Mouse (Mus musculus): ENCODE data around the gene Elane.

DNA sequence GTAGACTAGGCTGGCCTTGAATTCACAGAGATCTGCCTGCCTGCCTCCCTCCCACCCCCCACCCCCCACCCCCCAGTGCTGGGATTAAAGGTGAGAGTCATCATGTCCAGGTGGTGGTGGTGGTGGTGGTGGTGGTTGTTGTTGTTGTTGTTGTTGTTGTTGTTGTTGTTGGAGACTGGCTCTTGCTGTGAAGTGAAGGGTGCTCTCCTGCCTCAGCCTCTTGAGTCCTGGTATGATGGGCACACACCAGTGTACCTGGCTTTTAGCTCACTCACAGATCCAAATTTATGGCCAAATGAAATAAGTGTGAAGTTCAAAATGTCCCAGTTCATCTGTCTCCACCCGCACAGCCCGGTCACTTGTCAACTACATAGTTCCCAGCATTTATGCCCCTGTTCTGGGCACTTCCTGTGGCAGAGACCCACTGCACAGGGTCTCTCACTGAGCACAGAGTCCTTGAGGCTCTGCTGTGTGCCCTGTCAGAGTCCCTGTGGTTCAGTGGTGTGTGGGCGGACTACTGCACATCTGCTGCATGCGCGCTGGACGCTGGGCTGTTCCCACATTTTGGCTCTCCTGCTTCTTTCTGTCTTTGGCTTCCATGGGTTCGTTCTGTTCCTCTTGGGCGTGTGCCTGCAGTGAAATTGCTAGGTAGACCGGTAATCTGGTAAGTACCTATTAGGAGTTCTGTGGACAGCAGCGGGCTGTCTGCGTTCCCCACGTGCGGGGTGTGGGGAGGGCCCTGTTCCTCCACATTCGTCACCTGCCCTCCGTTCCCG, 48.9 kb downstream of the Elane start:
- TF ChIP-seq POLR2A (IDR thresholded peaks at IDR 0.05; ENCODE audit: low read depth, low read length), result no peak
- TF ChIP-seq CTCF (IDR thresholded peaks at IDR 0.05; ENCODE audit: extremely low read depth, insufficient read depth, insufficient read length, insufficient replicate concordance), result no peak
